Mouse (Mus musculus): ENCODE measurements around the gene Vwa2.
A peak's percentile ranks its signal among the peaks of the same experiment; 100 is the strongest.

The Vwa2 gene

GRCm38 (mm10) chr19:56908472-56909270 lies 34.6 kb downstream of the Vwa2 start:
- peak; percentile 20 for DNase-seq (ENCODE audit: low spot score)

DNA sequence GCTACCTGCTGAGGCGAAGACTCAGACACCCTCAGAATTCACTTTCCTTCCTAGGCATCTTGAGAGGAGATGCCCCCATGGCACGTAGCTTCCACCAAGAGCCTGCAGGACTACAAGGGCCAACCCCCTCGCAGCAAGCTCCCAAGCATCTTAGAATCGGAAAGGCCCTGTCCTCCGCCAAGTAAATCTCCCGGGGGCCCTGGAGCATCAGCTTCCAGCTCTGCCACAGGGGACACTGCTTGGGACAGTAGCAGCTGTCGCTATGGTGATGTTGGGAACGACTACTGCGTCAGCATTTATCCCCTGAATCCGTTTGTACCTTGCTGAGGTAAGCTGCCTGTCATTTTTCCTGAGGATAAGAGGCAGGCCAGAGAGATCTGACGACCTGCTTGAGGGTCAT lies 36.5 kb downstream of the Vwa2 start:
- no peak for DNase-seq (ENCODE audit: low spot score)

- DNase-seq (ENCODE audit: low spot score): no peak
Observed at GRCm38 (mm10) chr19:56913761-56914160, 39.7 kb downstream of the Vwa2 start.

DNA sequence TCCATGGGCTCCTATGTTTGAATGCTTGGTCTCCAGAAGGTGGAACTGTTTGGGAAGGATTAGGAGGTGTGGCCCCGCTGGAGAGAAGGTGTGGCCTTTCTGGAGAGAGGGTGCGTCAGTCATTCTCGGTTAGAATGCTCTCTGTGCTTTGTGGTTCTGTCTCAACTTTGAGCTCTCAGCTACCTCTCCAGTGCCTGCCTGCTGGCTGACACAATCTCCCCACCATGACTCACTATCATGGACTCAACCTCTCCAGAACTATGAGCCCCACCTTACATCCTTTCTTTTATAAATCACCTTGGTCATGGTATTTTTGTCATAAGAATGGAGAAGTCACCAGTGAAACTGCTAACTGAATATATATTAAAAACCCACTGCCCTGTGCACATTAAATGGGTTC lies 40.6 kb downstream of the Vwa2 start:
- DNase-seq (ENCODE audit: low spot score): no peak

DNA sequence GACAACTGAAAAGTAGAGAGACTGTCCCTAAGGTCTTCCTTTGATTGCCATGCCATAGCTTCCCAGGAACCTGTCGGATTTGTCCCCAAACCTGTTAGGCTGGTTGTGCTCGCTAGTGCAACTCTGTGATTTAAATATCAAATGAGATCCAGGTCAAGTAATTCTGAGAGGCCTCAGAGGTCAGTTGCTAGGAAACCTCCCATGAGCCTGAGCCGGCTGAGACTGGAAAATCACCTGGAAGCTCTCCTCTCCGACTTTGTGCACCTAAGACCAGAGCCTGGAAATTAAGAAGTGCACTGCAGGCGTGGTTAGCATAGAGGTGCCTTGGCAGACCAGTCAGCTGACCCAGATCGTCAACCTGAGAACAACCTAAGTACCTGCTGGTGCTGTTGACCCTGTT lies 41.0 kb downstream of the Vwa2 start:
- DNase-seq (ENCODE audit: low spot score): no peak

DNA sequence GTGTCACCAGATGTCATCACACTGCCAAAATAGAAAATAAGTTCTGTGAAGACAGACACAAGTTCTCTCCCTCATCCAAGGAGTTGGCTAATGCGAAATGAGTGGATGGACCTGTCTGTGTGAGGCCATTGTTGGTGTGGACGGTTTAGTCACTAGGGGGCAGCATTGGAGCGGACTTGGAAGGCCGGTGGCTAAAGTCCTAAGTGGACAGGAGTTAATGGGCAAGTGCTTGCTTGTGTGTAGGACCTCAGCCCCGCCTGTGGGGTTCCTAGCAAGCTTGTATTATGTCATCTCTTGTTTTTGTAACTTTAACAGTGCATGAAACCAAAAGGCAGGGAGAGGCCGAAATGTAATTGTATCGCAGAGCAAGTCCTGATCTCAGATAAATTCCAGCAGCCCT lies 45.6 kb downstream of the Vwa2 start:
- peak; percentile 57 for DNase-seq (ENCODE audit: low spot score)

- no peak for DNase-seq (ENCODE audit: low spot score)
Observed at GRCm38 (mm10) chr19:56920232-56920631, 46.2 kb downstream of the Vwa2 start.

GRCm38 (mm10) chr19:56921744-56922143 lies 47.7 kb downstream of the Vwa2 start:
- DNase-seq (ENCODE audit: low spot score): no peak

GRCm38 (mm10) chr19:56929392-56929791 lies 55.3 kb downstream of the Vwa2 start:
- no peak for DNase-seq (ENCODE audit: low spot score)

GRCm38 (mm10) chr19:56930029-56930428 lies 56.0 kb downstream of the Vwa2 start:
- DNase-seq (ENCODE audit: low spot score): no peak

DNA sequence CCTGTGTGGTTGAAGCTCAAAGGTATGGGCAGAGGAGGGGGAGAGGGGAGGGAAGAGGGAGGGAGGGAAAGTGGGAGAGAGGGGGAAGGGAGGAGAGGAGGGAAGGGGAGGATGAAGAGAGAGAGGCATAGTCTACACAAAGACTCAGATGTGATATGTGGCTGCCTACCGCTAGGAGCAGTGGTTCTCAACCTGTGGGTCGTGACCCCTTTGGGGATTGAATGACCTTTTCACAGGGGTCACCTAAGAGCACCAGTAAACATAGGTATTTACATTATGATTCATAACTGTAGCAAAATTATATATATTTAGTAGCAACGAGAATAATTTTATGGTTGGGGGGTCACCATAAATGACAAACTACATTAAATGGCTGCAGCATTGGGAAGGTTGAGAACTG lies 59.8 kb downstream of the Vwa2 start:
- no peak for DNase-seq (ENCODE audit: low spot score)

DNA sequence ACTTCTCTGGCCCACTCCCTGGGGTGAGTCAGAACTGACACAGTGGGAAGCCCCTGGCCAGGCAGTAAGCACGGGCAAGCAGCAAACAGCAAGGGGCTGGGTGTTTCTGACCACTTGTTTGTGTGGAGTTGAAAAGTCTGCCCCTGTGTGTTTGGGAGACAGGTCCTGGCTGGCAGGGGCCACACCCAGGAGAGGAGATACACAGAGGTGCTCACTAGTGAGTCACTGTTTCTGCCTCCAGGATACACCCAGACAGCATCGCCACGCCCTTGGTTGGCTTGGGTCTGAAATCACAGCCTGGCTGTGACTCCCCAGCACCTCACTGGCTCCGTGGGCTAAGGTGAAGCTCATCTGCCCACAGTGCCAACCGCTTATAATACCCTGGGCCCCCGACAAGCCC lies 61.1 kb downstream of the Vwa2 start:
- no peak for DNase-seq (ENCODE audit: low spot score)

DNA sequence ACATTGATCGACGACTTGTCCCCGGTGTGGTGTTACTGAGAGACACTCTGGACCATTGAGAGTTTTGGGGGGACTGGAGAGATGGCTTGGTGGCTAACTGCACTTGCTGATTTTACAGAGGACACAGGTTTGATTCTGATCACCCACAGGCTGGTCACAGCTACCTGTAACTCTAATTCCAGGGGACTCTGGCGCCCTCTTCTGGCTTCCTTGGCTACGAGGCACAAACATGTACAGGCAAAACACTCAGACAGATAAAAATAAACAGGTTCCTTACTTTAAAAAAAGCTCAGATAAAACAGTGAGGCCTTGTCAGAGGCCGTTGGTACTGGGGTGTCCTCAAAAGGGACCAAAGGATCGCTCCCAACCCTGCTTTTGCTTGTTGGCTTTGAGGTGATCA lies 61.7 kb downstream of the Vwa2 start:
- no peak for DNase-seq (ENCODE audit: low spot score)

DNA sequence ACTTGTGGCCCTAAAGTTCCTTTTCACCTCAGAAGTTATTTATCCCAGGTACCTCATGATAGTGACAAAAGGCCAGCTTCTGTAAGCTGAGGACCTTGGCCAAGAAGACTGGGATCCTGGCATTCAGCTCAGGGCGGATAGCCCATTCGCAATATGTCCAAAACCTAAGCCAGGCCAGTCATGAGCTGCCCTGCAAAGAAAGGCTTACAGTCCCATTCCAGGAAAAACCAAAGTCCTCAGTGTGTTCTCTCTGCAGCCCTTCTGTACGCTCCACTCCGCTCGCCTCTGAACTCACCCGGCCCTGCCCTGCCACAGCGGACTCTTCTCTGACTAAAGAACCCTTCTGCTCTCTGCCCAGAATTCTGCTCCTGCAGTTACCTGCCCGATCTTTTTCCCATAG lies 62.2 kb downstream of the Vwa2 start:
- DNase-seq (ENCODE audit: low spot score): no peak

- DNase-seq (ENCODE audit: low spot score): no peak
Observed at GRCm38 (mm10) chr19:56937911-56938310, 63.9 kb downstream of the Vwa2 start.

DNA sequence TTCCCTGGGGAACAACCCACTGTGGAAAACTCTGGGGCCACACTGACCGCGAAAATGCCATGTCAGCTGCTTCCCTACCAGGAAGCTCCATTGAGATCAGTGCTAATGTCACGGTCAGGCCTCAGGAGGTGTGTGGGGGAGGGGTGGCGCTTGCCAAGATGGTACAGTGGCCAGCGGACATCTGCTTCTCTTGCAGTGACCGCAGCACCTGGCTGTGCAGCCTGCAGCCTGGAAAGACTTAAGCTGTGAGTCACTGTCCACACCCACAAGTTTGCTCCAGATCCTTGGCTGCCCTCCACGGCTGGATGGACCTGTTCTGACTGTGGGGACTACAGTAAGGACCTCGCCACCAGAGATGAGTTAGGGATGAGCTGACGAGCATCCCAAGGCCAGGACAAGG lies 65.8 kb downstream of the Vwa2 start:
- no peak for DNase-seq (ENCODE audit: low spot score)

DNA sequence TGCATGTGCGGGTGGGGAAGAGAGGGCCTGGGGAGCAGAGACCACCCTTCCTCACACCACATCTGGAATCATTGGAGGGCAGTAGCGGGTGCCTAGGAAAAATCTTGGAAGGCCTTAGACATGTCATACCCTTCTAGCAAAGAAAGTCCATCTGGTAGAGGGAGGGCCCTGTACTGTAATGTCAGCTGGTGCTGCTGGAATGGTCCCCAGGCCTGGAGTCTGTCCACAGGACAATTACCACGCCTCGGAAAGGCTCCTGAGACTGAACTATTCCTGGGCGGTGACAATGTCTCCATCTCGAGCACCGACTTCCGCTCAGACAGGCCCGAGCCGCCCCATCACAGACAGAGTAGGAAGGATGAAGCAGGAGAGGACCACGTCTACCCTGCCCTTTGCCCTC lies 66.5 kb downstream of the Vwa2 start:
- DNase-seq (ENCODE audit: low spot score): no peak

- no peak for DNase-seq (ENCODE audit: low spot score)
Observed at GRCm38 (mm10) chr19:56942216-56942615, 68.2 kb downstream of the Vwa2 start.

GRCm38 (mm10) chr19:56944211-56944610 lies 70.2 kb downstream of the Vwa2 start:
- no peak for DNase-seq (ENCODE audit: low spot score)

DNA sequence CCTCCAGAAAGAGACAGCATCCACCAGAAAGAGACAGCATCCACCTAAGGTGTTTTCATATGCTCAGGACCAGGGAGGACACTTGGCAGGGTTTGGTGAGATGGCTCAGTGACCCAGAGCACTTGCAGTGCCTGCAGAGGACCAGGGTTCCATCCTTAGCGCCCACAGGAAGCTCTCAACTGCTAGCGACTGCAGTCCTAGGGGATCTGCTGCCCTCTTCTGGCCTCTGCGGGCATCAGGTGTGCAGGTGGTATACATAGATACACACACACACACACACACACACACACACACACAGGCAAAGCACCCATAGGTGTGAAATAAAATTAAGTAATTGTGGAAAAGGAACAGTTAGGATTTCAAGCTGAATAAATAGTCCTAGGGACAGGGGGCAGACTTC lies 70.8 kb downstream of the Vwa2 start:
- no peak for DNase-seq (ENCODE audit: low spot score)

GRCm38 (mm10) chr19:56945621-56946020 lies 71.6 kb downstream of the Vwa2 start:
- DNase-seq (ENCODE audit: low spot score): no peak

DNA sequence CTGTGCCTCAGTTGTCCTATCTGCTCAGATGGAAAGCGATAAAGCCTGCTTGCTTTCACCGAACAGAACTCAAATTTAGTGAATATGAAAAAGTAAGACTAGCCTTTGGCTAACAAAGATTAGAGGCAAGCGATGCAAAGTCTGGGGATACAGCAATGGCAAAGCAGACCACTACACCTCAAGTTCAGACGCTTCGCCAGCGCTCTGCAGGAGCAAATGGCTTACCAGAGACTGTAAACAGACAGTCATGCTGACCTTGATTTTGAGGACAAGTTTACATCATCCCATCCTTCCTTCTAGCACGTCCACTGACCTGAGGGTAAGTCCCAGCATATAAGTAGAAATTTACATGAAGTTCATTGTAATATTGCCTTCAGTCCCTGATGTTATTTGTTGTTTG lies 72.2 kb downstream of the Vwa2 start:
- DNase-seq (ENCODE audit: low spot score): no peak

- DNase-seq (ENCODE audit: low spot score): no peak
Observed at GRCm38 (mm10) chr19:56946727-56947126, 72.7 kb downstream of the Vwa2 start.

GRCm38 (mm10) chr19:56947971-56948610 lies 74.0 kb downstream of the Vwa2 start:
- no peak for DNase-seq (ENCODE audit: low spot score)
